Mouse (Mus musculus) lung, postnatal 14 days (tissue): ENCODE data around the gene Chrnb4.
A peak's percentile ranks its signal among the peaks of the same experiment; 100 is the strongest.

ENCODE experiments used
- DNase-seq: peaks from one replicate; pipeline ENCODE4 v3.0.0; 2021

The Chrnb4 gene

DNA sequence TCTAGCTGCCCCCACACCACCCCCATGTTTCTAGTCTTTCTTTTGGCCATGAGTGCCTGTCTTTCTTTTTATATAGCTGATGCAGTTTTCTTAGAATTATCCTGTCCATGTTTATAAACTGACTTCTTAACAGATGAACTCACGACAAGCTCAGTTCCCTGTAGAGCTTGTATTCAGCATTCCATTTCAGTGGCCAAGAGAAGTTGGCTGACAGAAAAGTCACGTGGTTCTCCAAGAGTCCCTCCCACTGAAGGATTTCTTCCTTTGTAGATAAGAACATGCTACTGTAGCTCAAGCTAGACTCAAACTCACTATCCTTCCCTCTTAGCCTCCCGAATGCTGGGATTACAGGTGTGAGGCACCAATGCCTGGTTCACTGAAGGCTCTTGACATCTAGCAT is 31.7 kb downstream of the Chrnb4 start:
- no peak for DNase-seq

DNA sequence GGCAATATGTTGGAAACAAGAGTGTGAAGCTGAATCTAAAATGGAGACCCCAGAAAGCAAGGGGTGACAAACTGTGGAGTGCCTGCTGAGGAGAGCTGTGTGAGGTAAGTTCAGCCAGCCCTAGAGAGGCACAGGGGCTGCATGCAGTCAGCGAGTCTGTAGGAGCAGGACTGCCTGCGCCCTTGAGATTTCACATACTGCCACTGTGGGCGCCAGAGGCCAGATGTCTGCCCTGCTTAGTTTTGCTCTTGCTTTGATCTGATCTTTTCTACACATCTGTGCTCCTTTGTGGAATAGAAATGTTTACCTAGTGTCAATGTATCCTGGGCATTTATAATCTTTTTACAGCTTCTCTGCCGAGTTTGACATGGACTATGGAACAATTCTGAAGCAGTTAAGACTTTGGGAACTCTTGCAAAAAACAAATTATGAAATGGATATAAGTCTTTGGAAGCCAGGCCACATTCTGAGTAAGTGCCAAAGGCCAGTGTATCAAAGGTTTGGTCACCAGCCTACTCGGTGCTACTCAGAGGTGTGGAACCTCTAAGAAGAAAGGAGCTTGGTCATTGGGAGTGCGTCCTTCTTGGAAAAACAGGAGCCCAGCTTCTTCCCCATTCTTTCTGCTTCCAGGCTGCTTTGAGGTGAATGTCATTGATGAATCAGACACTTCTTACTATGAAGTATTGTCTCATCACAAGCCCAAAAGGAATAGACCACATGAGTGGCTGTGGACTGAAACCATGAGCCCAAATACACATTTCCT is 37.8 kb downstream of the Chrnb4 start:
- no peak for DNase-seq

DNA sequence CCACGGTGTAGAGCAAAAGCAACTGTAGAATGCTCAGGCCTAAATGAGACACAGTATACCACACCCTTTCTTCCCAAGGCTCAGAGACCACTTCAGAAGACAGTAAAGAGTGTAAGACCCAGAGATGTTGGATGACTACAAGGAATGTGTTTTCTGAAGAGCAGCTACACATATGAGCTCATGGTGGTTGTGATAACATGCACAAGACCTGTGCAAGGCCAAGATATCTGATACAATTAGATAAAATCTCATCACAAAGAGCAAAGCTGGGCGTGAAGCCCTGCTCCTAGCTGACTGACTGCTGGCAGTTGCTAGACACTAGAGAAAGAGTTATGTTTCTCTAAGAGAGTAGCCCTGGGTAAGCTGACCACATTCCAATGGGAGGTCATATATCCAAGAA is 38.9 kb downstream of the Chrnb4 start:
- no peak for DNase-seq

DNA sequence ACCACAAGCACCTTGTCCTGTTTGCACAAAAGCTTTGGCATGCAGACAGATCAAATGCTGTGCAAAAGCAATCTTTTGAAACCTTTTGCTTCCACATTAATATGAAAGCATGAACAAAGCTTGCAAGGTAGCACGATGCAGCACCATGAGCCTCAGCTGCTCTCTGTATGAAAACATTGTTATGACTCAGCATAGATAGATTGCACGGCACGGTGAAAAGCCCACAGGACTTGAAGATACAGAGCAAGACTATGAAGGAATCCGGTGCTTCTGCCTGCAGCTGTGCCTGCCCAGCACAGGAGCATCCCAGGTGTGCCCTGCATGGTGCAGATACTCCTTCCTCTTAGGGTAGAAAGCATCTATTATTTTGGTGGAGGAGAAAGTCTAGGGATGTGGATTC is 45.0 kb downstream of the Chrnb4 start:
- no peak for DNase-seq

DNA sequence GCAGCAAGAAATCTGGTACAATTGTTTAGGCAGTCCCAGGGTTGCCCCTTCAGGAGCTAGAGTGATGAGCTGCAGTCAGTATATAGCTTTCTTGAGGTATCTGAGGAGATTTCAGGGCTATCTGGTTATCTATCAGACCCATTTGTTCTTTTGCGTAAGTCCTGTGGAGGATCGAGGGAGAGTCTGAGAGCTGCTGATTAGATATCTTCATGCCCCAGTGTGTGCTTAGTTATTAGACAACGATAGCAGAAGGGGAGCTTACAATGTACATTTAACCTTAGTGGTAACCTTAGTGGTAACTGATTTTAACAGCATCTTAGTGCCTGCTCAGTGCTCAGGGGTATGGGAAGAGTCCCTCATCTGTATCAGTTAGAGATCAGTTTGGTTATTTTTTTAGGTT is 52.9 kb downstream of the Chrnb4 start:
- no peak for DNase-seq

DNA sequence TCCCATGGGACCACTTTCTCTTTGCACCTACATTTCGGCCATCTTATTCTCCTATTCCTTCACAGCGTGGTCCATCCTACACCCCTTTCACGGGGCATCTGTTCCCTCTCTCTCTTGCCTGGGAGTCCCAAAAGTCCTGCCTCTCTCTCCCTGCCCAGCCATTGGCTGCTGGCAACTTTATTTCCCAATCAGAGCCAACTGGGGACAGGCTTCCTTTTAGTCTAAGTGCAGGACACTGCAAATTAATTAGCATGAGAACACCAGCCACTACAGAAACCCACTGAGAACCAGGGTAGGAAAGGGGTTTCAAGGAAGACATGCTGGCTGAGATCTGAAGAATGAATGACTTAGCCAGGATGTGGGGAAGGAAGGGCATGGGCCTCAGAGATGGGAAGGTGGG is 54.2 kb downstream of the Chrnb4 start:
- DNase-seq: no peak

DNA sequence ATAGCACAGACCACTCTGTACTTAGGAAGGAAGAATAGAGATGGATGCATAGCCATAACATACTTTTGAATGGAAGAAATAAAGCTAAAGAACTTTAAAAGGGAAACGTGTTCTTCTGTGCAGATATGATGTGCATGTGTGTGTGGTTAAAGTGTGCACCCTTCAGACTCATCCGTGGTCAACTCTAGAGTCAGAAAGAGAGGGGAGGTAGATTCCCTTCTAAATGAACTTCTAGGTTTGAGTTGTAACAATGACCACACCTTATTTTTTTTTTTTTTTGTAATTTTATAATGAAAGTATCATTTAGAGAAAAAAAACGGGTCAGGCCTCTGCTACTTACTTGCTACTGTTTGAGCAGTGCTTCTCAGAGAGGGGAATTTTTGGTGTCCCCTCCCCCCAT is 58.2 kb downstream of the Chrnb4 start:
- no peak for DNase-seq

DNA sequence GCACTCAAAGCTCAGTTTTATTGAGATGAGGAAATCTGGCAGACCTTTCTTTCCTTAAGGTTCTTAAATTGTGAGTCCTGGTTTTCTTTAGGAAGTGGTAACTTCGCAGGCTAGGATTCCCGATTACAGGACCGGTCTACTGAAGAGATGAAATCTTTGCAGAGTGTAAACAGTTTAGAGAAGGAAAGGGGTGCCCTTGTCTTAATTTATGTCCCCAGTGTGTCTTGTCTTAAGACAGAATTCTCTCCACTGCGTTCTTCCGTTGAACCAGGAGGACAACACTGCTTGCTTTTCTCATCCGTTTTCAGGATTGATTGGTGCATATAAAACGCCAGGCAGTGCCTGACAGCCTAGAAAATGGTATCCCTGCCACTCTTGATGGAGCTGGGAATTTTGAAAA is 66.2 kb downstream of the Chrnb4 start:
- no peak for DNase-seq

DNA sequence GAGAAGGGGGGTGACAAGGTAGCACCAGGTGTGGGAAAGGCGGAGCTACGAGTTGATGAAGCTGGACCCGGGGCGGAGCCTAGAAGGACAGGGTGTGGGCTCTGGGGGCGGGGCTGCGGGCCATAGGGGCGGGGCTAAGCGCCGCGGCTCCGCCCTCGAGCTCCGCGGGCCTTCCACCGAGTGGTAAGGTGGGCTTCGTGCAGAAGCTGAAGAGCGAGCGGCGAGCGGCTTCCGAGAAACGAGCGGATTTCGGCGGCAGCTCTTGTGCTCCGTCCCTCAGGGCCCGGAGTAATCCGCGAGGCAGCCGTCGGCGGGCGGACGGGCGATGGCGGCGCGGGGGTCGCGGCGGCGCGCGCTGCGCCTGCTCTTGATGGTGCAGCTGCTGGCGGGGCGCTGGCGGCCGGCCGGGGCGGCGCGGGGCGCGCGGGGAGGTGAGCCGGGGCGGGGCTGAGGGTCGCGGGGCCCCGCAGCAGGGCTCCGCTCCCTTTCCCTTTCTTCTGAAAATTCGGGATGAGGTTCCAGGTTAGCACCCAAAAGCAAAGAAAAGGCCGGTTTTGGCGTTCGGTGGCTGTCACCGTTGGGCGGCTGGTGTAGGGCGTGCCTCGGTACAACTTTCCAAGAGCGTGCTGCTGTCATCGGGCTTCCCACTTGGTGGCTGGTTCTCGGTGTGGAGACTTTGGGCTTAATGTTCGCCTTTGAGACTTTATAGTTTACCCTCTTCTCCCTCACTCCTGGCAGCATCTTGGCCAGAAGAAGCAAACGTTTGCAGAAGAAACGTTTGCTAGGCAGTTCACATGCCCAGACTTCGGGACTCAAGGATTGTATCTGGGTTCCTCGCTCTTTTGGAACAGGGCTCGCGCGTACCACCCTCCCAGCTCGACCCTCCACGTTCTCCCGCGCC is 67.0 kb downstream of the Chrnb4 start:
- DNase-seq: peak; percentile 15

DNA sequence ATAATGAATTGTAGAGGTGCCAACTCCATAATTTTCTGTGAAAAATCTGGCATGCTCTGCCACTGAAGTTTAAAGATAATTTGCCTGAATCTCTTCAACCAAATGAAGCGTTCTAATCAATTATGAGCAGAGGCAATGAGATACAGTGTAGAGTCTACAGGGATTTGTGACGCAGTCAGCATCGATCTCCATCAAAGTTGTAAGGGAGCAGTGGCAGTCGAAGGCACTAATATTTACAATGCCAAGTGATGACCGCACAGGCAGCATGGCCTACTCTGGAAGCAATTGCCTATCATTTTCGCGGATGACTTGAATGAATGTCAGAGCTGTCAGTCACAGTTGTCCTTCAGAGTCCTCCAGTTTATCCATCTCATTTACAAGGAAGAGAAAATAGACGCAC is 67.9 kb downstream of the Chrnb4 start, which contains the start of gene Chrna5:
Chrna5 (plus strand) TSS at position 207 of the 400 bp plus-strand sequence.
- DNase-seq: no peak
